Mouse (Mus musculus): ENCODE data around the gene Tbx3. TPM values are rescaled to one million over a fixed set of nuclear protein-coding genes. Genes with fewer than 3 reads are reported as not detected.

Gene Tbx3
- total and polyA plus RNA-seq, 2 experiments from 2014 or later = 3.2 to 5.4 TPM

- no peaks in the 10 kb centered on the region; the same call in 1 of the 2 replicates for H3K36me3 ChIP-seq (replicated peaks; ENCODE audit: control insufficient read depth, insufficient read depth, low read length)
- no peak overlapping the region for H3K9ac ChIP-seq (replicated peaks; ENCODE audit: low read depth, low read length)
- H3K27me3 ChIP-seq (ENCODE audit: control insufficient read depth, insufficient read depth, low read length) = peaks cover 98% of the 10 kb centered on the region
- peak overlapping the region; percentile 56 for H3K4me2 ChIP-seq (ENCODE audit: low read depth, low read length)
- WGBS = 1% methylated on average over 30 of the region's 30 CpGs
- TF ChIP-seq EP300 (IDR thresholded peaks at IDR 0.05; ENCODE audit: low read depth) (no peak), CTCF (IDR thresholded peaks at IDR 0.05; ENCODE audit: low read depth) (peak; percentile 50)
- peak overlapping the region; percentile 36 for H3K4me3 ChIP-seq (ENCODE audit: low read depth, low read length)
- ATAC-seq (ENCODE audit: insufficient read depth, low read depth) (peak; percentile 56; the same call in 1 of the 2 replicates), DNase-seq (ENCODE audit: low spot score) (no peak)
- no peak overlapping the region for H3K27ac ChIP-seq (ENCODE audit: low read depth)
- no peaks in the 10 kb centered on the region for H3K4me1 ChIP-seq (ENCODE audit: control insufficient read depth, insufficient read depth)
- H3K9me3 ChIP-seq (replicated peaks; ENCODE audit: control insufficient read depth, low read length) = no peaks in the 10 kb centered on the region
These were observed 15.9 kb downstream of the Tbx3 start for GRCm38 (mm10) chr5:119686199-119686964.

GRCm38 (mm10) chr5:119687005-119687855, 16.8 kb downstream of the Tbx3 start:
- DNase-seq (ENCODE audit: low spot score) (no peak), ATAC-seq (ENCODE audit: insufficient read depth, low read depth) (no peak)
- Histone ChIP-seq H3K4me1 (ENCODE audit: control insufficient read depth, insufficient read depth) (no peaks in the 10 kb centered on the region), H3K4me2 (ENCODE audit: low read depth, low read length) (no peak overlapping the region), H3K27me3 (ENCODE audit: control insufficient read depth, insufficient read depth, low read length) (peaks cover 98% of the 10 kb centered on the region), H3K36me3 (replicated peaks; ENCODE audit: control insufficient read depth, insufficient read depth, low read length) (no peaks in the 10 kb centered on the region; the same call in 1 of the 2 replicates), H3K27ac (ENCODE audit: low read depth) (no peak overlapping the region), H3K9ac (replicated peaks; ENCODE audit: low read depth, low read length) (no peak overlapping the region), H3K4me3 (ENCODE audit: low read depth, low read length) (no peak overlapping the region), H3K9me3 (replicated peaks; ENCODE audit: control insufficient read depth, low read length) (no peaks in the 10 kb centered on the region)
- 8% methylated on average over 35 of the region's 36 CpGs for WGBS
- TF ChIP-seq CTCF (IDR thresholded peaks at IDR 0.05; ENCODE audit: low read depth) = no peak

- no peak for TF ChIP-seq CTCF (IDR thresholded peaks at IDR 0.05; ENCODE audit: low read depth)
- no peak for TF ChIP-seq EP300 (IDR thresholded peaks at IDR 0.05; ENCODE audit: low read depth)
- Histone ChIP-seq H3K4me2 (ENCODE audit: low read depth, low read length) (no peak overlapping the region), H3K27me3 (ENCODE audit: control insufficient read depth, insufficient read depth, low read length) (peaks cover 98% of the 10 kb centered on the region), H3K36me3 (replicated peaks; ENCODE audit: control insufficient read depth, insufficient read depth, low read length) (no peaks in the 10 kb centered on the region; the same call in 1 of the 2 replicates), H3K27ac (ENCODE audit: low read depth) (no peak overlapping the region), H3K9ac (replicated peaks; ENCODE audit: low read depth, low read length) (no peak overlapping the region), H3K4me1 (ENCODE audit: control insufficient read depth, insufficient read depth) (no peaks in the 10 kb centered on the region), H3K9me3 (replicated peaks; ENCODE audit: control insufficient read depth, low read length) (no peaks in the 10 kb centered on the region), H3K4me3 (ENCODE audit: low read depth, low read length) (no peak overlapping the region)
- ATAC-seq (ENCODE audit: insufficient read depth, low read depth) (no peak), DNase-seq (ENCODE audit: low spot score) (no peak)
- 25% methylated on average over 22 of the region's 22 CpGs for WGBS
These were observed 17.4 kb downstream of the Tbx3 start for GRCm38 (mm10) chr5:119687856-119688206.

- no peaks in the 10 kb centered on the region for H3K4me1 ChIP-seq (ENCODE audit: control insufficient read depth, insufficient read depth)
- no peaks in the 10 kb centered on the region for H3K36me3 ChIP-seq (replicated peaks; ENCODE audit: control insufficient read depth, insufficient read depth, low read length)
- no peak overlapping the region for H3K4me2 ChIP-seq (ENCODE audit: low read depth, low read length)
- no peaks in the 10 kb centered on the region for H3K9me3 ChIP-seq (replicated peaks; ENCODE audit: control insufficient read depth, low read length)
- H3K27ac ChIP-seq (ENCODE audit: low read depth) = no peak overlapping the region
- TF ChIP-seq EP300 (IDR thresholded peaks at IDR 0.05; ENCODE audit: low read depth) = no peak
- TF ChIP-seq CTCF (IDR thresholded peaks at IDR 0.05; ENCODE audit: low read depth) = no peak
- WGBS = 44% methylated on average over 3 of the region's 3 CpGs
- ATAC-seq (ENCODE audit: insufficient read depth, low read depth) = no peak
- H3K4me3 ChIP-seq (ENCODE audit: low read depth, low read length) = no peak overlapping the region
- no peak for DNase-seq (ENCODE audit: low spot score)
- H3K9ac ChIP-seq (replicated peaks; ENCODE audit: low read depth, low read length) = no peak overlapping the region
- peaks cover 93% of the 10 kb centered on the region for H3K27me3 ChIP-seq (ENCODE audit: control insufficient read depth, insufficient read depth, low read length)
These were observed 17.8 kb downstream of the Tbx3 start for GRCm38 (mm10) chr5:119688306-119688705.

- H3K4me3 ChIP-seq (ENCODE audit: low read depth, low read length) = no peak overlapping the region
- 44% methylated on average over 8 of the region's 8 CpGs for WGBS
These were observed 18.5 kb downstream of the Tbx3 start for GRCm38 (mm10) chr5:119688914-119689420.

More at GRCm38 (mm10) chr5:119688914-119689420, 18.5 kb downstream of the Tbx3 start:
- Histone ChIP-seq H3K4me1 (ENCODE audit: control insufficient read depth, insufficient read depth) (no peaks in the 10 kb centered on the region), H3K27me3 (ENCODE audit: control insufficient read depth, insufficient read depth, low read length) (peaks cover 87% of the 10 kb centered on the region), H3K9me3 (replicated peaks; ENCODE audit: control insufficient read depth, low read length) (no peaks in the 10 kb centered on the region), H3K27ac (ENCODE audit: low read depth) (no peak overlapping the region), H3K36me3 (replicated peaks; ENCODE audit: control insufficient read depth, insufficient read depth, low read length) (no peaks in the 10 kb centered on the region), H3K9ac (replicated peaks; ENCODE audit: low read depth, low read length) (no peak overlapping the region), H3K4me2 (ENCODE audit: low read depth, low read length) (no peak overlapping the region)
- TF ChIP-seq CTCF (IDR thresholded peaks at IDR 0.05; ENCODE audit: low read depth) (no peak), EP300 (IDR thresholded peaks at IDR 0.05; ENCODE audit: low read depth) (no peak)
- DNase-seq (ENCODE audit: low spot score) = no peak
- no peak for ATAC-seq (ENCODE audit: insufficient read depth, low read depth)

Data from heart, postnatal 0 days (tissue).